Mouse (Mus musculus) kidney, postnatal 0 days (tissue): ENCODE measurements around the gene Rhbdl1. TPM values are rescaled to one million over a fixed set of nuclear protein-coding genes. Genes with fewer than 3 reads are reported as not detected.

Experiments
- ATAC-seq: fragments of 200-750 bp; cut with Nextera tagmentation; replicated peaks from 2 replicates; pipeline ENCODE4 v1.8.0; 2017; ENCODE audit warnings: low read depth, moderate number of reproducible peaks, moderate TSS enrichment, moderate library complexity; ENCODE audit not compliant: low FRiP score
- DNase-seq: peaks from one replicate; pipeline ENCODE4 v3.0.0-alpha.2; 2016; ENCODE audit warnings: low spot score
- H3K27ac ChIP-seq: fragments of 300-500 bp; sonication (generic); 2 replicates; pipeline ENCODE4 v1.5.1; 2014; ENCODE audit warnings: mild to moderate bottlenecking
- H3K27me3 ChIP-seq: fragments of 300-500 bp; sonication (generic); 2 replicates; pipeline ENCODE4 v1.6.1; 2014; ENCODE audit warnings: low read length, mixed read lengths; ENCODE audit not compliant: insufficient read depth
- H3K36me3 ChIP-seq: fragments of 300-500 bp; sonication (generic); 2 replicates; pipeline ENCODE4 v1.6.1; 2014; ENCODE audit warnings: low read length, mixed read lengths; ENCODE audit not compliant: insufficient read depth
- H3K4me1 ChIP-seq: fragments of 300-500 bp; sonication (generic); replicated peaks from 2 replicates; pipeline ENCODE4 v1.6.1; 2014; ENCODE audit warnings: antibody characterized with exemption, low read length, mixed read lengths; ENCODE audit not compliant: insufficient read depth
- H3K4me2 ChIP-seq: fragments of 300-500 bp; sonication (generic); 2 replicates; pipeline ENCODE4 v1.6.1; 2014; ENCODE audit warnings: mild to moderate bottlenecking, low read length, moderate library complexity, mixed read lengths
- H3K4me3 ChIP-seq: fragments of 300-500 bp; sonication (generic); replicated peaks from 2 replicates; pipeline ENCODE4 v1.5.1; 2014; ENCODE audit warnings: low read depth, low read length
- H3K9ac ChIP-seq: fragments of 300-500 bp; sonication (generic); 2 replicates; pipeline ENCODE4 v1.6.1; 2014; ENCODE audit warnings: low read depth, low read length
- H3K9me3 ChIP-seq: fragments of 300-500 bp; sonication (generic); replicated peaks from 2 replicates; pipeline ENCODE4 v1.6.1; 2016; ENCODE audit warnings: low read length, inconsistent platforms, mixed read lengths
- CTCF ChIP-seq: IDR thresholded peaks from 2 replicates; pipeline ENCODE4 v1.5.1; 2016; ENCODE audit warnings: antibody characterized with exemption, low read depth, mild to moderate bottlenecking, moderate library complexity
- WGBS: fragments of 180-500 bp; shearing (Covaris S2); extraction: QIAGEN DNeasy Blood & Tissue Kit; methylation state at CpG from one replicate; pipeline ENCODE4 v1.1.7; 2014; 5-methylcytosine and 5-hydroxymethylcytosine counted together
- polyA plus RNA-seq: library from polyadenylated mRNA; unstranded; fragments of >200 nt; fragmentation: Nextera tagmentation; extraction: Ambion mirVana; gene quantifications from 2 replicates; pipeline ENCODE4 v1.2.1, GENCODE M21; 2015

Gene Rhbdl1
- polyA plus RNA-seq, 1 experiment from 2014 or later = 3.9 TPM

DNA sequence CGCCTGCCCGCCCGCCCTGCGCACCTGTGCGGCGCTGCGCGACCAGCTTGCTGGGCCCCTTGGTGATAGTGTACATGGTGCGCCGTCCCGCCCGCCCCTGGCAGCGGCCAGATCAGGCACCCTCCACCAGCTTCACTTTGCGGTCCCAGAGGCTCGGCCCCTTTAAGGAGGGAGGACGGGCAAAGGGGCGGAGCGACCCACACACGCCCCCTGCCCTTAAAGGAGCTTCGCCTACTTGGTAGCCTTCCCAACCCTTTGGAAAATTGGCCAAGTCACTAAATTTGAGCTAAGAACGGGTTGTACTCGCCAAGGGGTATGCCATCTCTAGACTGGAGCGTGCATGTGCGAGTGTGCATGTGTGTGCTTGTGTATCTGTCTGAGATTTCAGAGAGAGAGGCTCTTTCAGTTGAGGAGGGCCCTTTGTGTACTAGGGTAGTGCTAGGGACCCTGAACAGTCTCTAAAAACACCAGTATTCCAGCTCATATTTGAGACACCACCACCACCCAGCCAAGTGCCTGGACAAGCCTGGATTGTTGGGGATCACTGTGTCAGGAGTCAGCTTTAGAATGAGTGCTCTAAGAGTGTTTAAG is 31.6 kb upstream of the Rhbdl1 start, which contains the start of gene Mcrip2:
Gene Mcrip2 (minus strand): TSS at position 164 of the 591 bp plus-strand sequence.
- Histone ChIP-seq H3K4me2 (peak within 1 kb of the TSS; percentile 97), H3K4me1 (peaks cover 12% of the 10 kb centered on the region), H3K4me3 (peak within 1 kb of the TSS; percentile 83), H3K27ac (peak within 1 kb of the TSS; percentile 94), H3K27me3 (no peaks in the 10 kb centered on the region), H3K9ac (peak within 1 kb of the TSS; percentile 85), H3K9me3 (no peaks in the 10 kb centered on the region), H3K36me3 (no peaks in the 10 kb centered on the region)
- TF ChIP-seq CTCF = peak; percentile 38; the same call in 1 of the 2 replicates
- DNase-seq (peak; percentile 94), ATAC-seq (peak; percentile 80)
- under 1% methylated on average over 24 of the region's 24 CpGs for WGBS

DNA sequence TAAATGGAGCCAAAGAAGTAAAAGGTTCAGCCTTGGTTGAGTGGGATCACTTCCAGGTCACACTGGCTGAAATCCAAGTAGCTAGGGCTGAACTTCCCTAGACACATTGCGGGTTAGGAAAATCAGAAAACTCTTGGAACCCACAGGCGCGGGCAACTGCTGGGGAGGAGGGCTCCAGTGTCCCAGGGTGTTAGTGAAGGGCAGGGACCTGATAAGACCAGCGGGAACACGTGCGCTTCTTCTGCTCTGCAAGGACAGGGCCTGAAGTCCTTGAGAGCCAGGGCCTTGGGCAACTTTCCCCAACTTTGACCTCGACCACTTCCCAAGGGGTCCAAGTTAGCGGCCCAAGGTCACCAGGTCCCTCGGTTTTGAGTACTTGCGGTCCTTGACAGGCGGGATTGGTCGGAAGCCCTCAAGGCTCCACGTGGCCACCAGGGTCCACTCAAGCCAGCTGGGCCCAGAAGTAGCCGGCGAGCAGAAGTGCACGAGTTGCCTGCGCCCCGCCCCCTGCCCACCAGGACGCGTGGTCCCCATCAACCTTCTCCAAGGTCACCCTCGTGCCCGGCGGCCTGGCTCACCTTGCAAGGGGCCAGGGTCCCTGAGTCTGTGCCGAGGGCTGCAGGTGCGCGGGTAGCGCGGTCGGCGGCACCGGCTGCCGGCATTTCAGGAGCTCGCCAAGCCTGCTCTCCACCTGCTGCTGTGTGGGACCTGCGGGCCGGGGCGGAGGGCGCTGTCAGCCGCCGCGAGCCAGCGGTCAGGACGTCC is 30.9 kb upstream of the Rhbdl1 start:
- 0 out of 2 replicates have a peak, but pooled peaks have one; percentile 11 for TF ChIP-seq CTCF
- peak overlapping the region; percentile 85 for H3K9ac ChIP-seq
- H3K4me1 ChIP-seq = peaks cover 12% of the 10 kb centered on the region
- H3K27ac ChIP-seq = peak overlapping the region; percentile 94
- H3K27me3 ChIP-seq = no peaks in the 10 kb centered on the region
- WGBS = under 1% methylated on average over 42 of the region's 42 CpGs
- H3K4me3 ChIP-seq = peak overlapping the region; percentile 83
- peak overlapping the region; percentile 97 for H3K4me2 ChIP-seq
- ATAC-seq (peak; percentile 64), DNase-seq (peak; percentile 45)
- no peaks in the 10 kb centered on the region for H3K36me3 ChIP-seq
- H3K9me3 ChIP-seq = no peaks in the 10 kb centered on the region

- no peaks in the 10 kb centered on the region for H3K27me3 ChIP-seq
- no peak for TF ChIP-seq CTCF
- peak overlapping the region; percentile 94 for H3K27ac ChIP-seq
- H3K4me2 ChIP-seq = peak overlapping the region; percentile 97
- H3K9ac ChIP-seq = peak overlapping the region; percentile 85
- DNase-seq = no peak
- ATAC-seq = no peak
- 5% methylated on average over 7 of the region's 7 CpGs for WGBS
- H3K4me3 ChIP-seq = peak overlapping the region; percentile 83
- H3K36me3 ChIP-seq = no peaks in the 10 kb centered on the region
- peaks cover 12% of the 10 kb centered on the region for H3K4me1 ChIP-seq
- no peaks in the 10 kb centered on the region for H3K9me3 ChIP-seq
Measured at GRCm38 (mm10) chr17:25867509-25867835, 30.4 kb upstream of the Rhbdl1 start.

DNA sequence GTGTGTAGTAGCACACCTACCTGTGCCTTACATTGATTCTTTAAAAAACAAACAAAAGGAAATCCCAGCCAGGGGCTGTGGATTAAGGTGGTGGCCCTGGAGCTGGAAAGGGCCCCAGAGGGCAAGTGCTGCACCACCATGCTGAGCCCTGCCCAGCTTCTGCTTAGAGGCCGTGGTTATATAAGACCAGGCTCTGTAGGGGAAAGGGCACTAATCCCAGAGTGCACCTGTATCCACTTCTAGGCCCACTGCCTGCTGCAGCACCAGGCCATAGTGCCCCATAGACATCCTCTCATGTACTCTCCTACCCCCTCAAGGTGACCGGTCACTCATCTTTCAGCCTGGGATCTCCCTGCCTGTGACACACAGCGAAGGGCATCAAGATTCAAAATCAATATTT is 29.1 kb upstream of the Rhbdl1 start:
- no peak overlapping the region for H3K4me2 ChIP-seq
- no peaks in the 10 kb centered on the region for H3K9me3 ChIP-seq
- no peak overlapping the region for H3K9ac ChIP-seq
- H3K4me3 ChIP-seq = no peak overlapping the region
- ATAC-seq (no peak), DNase-seq (no peak)
- no peaks in the 10 kb centered on the region for H3K36me3 ChIP-seq
- TF ChIP-seq CTCF = no peak
- H3K27me3 ChIP-seq = no peaks in the 10 kb centered on the region
- WGBS = 96% methylated on average over 3 of the region's 3 CpGs
- H3K4me1 ChIP-seq = peaks cover 17% of the 10 kb centered on the region
- no peak overlapping the region for H3K27ac ChIP-seq

DNA sequence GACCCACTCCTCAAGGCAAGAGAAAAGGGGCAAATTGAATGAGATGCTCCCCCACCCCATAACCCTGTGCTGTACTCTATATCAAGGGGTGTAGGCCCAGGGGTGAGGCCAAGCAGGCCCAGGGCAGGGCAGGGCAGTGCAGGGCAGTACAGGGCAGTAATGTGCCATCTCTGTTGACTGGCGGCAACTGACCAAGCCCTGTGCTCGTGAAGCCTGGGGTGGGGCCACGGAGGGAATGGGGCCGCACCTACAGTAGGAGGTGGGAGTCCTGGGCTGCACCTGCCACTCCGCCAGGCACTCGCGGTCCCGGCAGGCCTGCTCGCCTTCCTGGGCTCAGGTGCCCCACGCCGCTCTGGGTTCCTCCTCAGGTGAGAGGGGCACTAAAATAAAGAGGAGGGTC is 28.2 kb upstream of the Rhbdl1 start:
- Histone ChIP-seq H3K27ac (no peak overlapping the region), H3K9ac (no peak overlapping the region), H3K36me3 (no peaks in the 10 kb centered on the region), H3K4me1 (peaks cover 17% of the 10 kb centered on the region), H3K27me3 (no peaks in the 10 kb centered on the region), H3K9me3 (no peaks in the 10 kb centered on the region), H3K4me3 (no peak overlapping the region), H3K4me2 (no peak overlapping the region)
- DNase-seq (no peak), ATAC-seq (no peak)
- TF ChIP-seq CTCF = no peak
- WGBS = 85% methylated on average over 11 of the region's 11 CpGs

GRCm38 (mm10) chr17:25864311-25864710 is 27.2 kb upstream of the Rhbdl1 start:
- peak overlapping the region; percentile 36; the same call in 1 of the 2 replicates for H3K27ac ChIP-seq
- H3K4me2 ChIP-seq = no peak overlapping the region
- DNase-seq (no peak), ATAC-seq (no peak)
- WGBS = 86% methylated on average over 14 of the region's 14 CpGs
- H3K4me3 ChIP-seq = no peak overlapping the region
- TF ChIP-seq CTCF = no peak
- peaks cover 17% of the 10 kb centered on the region for H3K4me1 ChIP-seq
- H3K9ac ChIP-seq = no peak overlapping the region
- H3K27me3 ChIP-seq = no peaks in the 10 kb centered on the region
- H3K9me3 ChIP-seq = no peaks in the 10 kb centered on the region
- no peaks in the 10 kb centered on the region for H3K36me3 ChIP-seq
